Mouse (Mus musculus) telencephalon, adult 2 months (tissue): ENCODE measurements around the gene Gm28891.
"Not testable (repeated sequence)": the region's sequence is repeated elsewhere in the genome, so short reads cannot be mapped to it uniquely, and the experiment has no call there.

Experiments
- DNase-seq: peaks from one replicate; pipeline ENCODE4 v3.0.0-alpha.2; 2011; ENCODE audit warnings: low read depth, low spot score

Gene Gm28891

DNA sequence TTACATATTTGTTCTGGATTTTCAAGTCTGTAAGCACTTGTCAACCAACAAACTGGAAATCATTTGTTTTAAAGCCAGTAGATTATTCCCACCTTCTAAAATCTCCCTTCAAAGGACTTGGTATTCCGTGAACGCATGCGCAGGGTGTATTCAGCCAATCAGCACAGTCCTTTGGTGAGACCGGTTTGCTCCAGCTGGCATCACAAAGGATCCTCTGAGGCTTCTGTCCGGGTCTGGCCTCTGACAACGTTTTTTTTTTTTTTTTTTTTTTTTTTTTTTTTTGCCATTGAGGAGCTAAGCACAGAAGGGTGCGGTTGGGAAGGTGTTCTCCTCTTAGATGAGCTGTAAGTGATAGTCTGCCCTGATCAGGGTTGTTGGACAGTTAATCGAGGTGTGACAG is at the start of gene Gm28891:
Gene Gm28891, plus strand, starts transcription at position 301 of the 400 bp plus-strand sequence.
- not testable (repeated sequence) for DNase-seq
